Comparison of ENCODE assay signal across 21 mouse cellular contexts in the genomic region with DNA sequence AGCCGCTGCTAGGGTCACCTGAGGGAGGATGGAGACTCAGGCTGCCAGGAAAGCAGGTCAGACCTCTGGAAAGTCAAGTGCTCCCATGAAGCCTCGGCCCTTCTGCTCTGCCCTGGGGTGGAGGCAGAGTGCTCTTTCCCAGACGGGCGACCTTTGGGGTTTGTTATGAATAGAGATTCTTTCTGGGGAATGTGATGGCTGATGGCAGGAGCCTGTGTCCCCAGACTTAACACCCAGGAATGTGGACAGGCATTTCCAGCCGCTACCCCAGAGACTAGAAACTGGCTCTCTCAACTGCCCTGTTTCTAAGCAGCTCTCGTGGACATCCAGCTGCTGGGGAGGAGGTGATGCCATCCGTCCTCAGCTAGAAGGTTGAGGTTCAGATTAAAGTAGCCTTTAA. TPM values are rescaled to one million over a fixed set of nuclear protein-coding genes. Genes with fewer than 3 reads are reported as not detected.
DNase-seq lines count a peak whose midpoint lies in the region.
"Had no signal": no experiment of that assay in that cellular context is flagged by ENCODE, and none has a peak within 500 bp of the region (broad histone marks: within the 10 kb centered on the region; RNA-seq: fewer than 3 reads in every experiment).

No protein-coding gene starts in this region.

- intact Hi-C loops in heart, postnatal 14 days (cut with DNase I), result no loop called here

- peak; percentile 96 for DNase-seq in heart, adult 11 months
- no peak for DNase-seq in heart, postnatal 14 days
- DNase-seq in Muller cell, postnatal 12 days (ENCODE audit: inconsistent ontology term), result peak; percentile 84
- peak; percentile 78 for DNase-seq in fibroblast of lung, adult 2 months (ENCODE audit: low read depth)
- DNase-seq in lung, postnatal 14 days, result peak; percentile 59
- no peak for DNase-seq in kidney, adult 8-10 months
- DNase-seq in cerebellum, adult 18-20 months, result no peak
- DNase-seq in ovary, postnatal 14 days (ENCODE audit: low spot score), result no peak
- DNase-seq: adrenal gland, adult 2 months; adrenal gland, postnatal 36 days; cerebellum, adult 2 months; cerebellum, postnatal 36 days; gastrocnemius, postnatal 10 days; kidney, postnatal 14 days; right cerebral cortex, postnatal 4 days; thymus, postnatal 14 days had no signal

RNA-seq across cellular contexts. Expression of a gene that starts 11.0 kb away (rescaled TPM):
- under 1 TPM; 0.29 to 0.88 TPM for total RNA-seq in heart, postnatal 14 days (2021)
- total RNA-seq: granulocyte monocyte progenitor cell, adult 5-6 weeks; hematopoietic stem cell, adult 5-6 weeks; MEL had no signal

RNA-seq across cellular contexts. Expression of a gene that starts 43.7 kb away (rescaled TPM):
- not detected for total RNA-seq in heart, postnatal 14 days (2021)
- total RNA-seq: adrenal gland, adult 2 months; adrenal gland, postnatal 36 days; gastrocnemius, postnatal 10 days; granulocyte monocyte progenitor cell, adult 5-6 weeks; hematopoietic stem cell, adult 5-6 weeks; layer of hippocampus, postnatal 10 days; megakaryocyte progenitor cell, adult 5-6 weeks; MEL had no signal

RNA-seq across cellular contexts. Expression of a gene that starts 59.7 kb away (rescaled TPM):
- total RNA-seq in heart, postnatal 14 days (2021), result 1 to 10 TPM; 1.2 to 3.2 TPM

Comparison
In these comparisons a context has a peak if more than half of its experiments do, and no peak if none do; other contexts are left out.
1. DNase-seq: peak in heart, adult 11 months (single experiment), Muller cell, postnatal 12 days (single experiment), fibroblast of lung, adult 2 months (single experiment) and lung, postnatal 14 days (single experiment); none in heart, postnatal 14 days (0 of 2), kidney, adult 8-10 months (0 of 2), cerebellum, adult 18-20 months (0 of 2) and ovary, postnatal 14 days (single experiment).